Mouse (Mus musculus): ENCODE results near the gene Nudt16l1. TPM values are rescaled to one million over a fixed set of nuclear protein-coding genes. Genes with fewer than 3 reads are reported as not detected.
A peak's percentile ranks its signal among the peaks of the same experiment; 100 is the strongest.

Gene Nudt16l1
- polyA plus RNA-seq, 1 experiment from 2014 or later: 152 TPM

DNA sequence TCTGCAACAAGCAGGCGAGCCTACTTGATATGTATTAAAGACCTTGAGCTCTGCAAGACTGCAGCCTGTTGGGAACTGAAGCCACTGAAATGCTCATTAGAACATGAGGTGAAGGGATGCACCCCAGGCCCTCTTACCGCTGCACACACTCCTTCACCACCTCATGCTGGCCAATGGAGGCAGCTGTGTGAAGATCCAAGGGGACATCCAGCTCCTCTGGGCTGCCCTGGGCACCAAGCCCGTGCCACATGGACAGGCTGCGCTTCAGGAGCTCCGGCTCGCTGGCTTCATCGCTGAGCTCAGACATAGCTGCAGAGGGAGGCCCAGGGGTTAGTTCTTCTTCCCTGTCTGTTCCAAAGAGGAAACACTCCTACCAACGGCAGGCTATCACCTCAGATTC, 21.7 kb downstream of the Nudt16l1 start:
- H3K36me3 ChIP-seq (ENCODE audit: insufficient read depth, low read length): peaks cover 8% of the 10 kb centered on the region
- H3K4me1 ChIP-seq (replicated peaks; ENCODE audit: insufficient read depth, low read length): 0 out of 2 replicates have a peak, but pooled peaks cover 3% of the 10 kb centered on the region
- ATAC-seq (replicated peaks; ENCODE audit: low FRiP score, low read depth) (no peak), DNase-seq (ENCODE audit: low spot score) (no peak)
- 70% methylated on average over 8 of the region's 8 CpGs for WGBS
- no peak for TF ChIP-seq CTCF (IDR thresholded peaks at IDR 0.05; ENCODE audit: low read depth)
- H3K27me3 ChIP-seq (ENCODE audit: insufficient read depth, low read length): no peaks in the 10 kb centered on the region
- H3K4me2 ChIP-seq (ENCODE audit: low read length): no peak overlapping the region
- no peak overlapping the region for H3K27ac ChIP-seq
- H3K4me3 ChIP-seq (replicated peaks; ENCODE audit: low read depth, low read length): no peak overlapping the region
- no peaks in the 10 kb centered on the region for H3K9me3 ChIP-seq (replicated peaks; ENCODE audit: low read length)
- H3K9ac ChIP-seq (ENCODE audit: low read depth, low read length): no peak overlapping the region

DNA sequence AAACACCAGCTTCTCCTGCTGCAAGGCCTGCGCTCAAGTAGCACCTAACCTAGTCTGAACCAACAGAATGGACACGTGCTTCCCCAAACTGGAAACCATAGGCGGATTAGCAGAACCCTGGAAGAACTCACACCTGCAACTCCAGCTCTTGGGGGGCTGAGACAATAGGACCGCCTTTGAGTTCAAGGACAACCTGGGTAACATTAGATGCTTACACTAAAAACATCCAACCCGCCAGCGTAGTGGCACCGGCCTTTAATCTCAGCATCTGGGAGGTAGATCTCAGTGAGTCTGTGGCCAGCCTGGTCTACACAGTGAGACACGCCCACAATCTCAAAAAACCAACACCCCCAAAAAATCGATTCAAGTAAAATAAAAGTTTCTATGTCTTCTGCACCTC, 24.8 kb downstream of the Nudt16l1 start:
- DNase-seq (ENCODE audit: low spot score) (no peak), ATAC-seq (replicated peaks; ENCODE audit: low FRiP score, low read depth) (no peak)
- Histone ChIP-seq H3K4me1 (replicated peaks; ENCODE audit: insufficient read depth, low read length) (0 out of 2 replicates have a peak, but pooled peaks cover 3% of the 10 kb centered on the region), H3K27me3 (ENCODE audit: insufficient read depth, low read length) (no peaks in the 10 kb centered on the region), H3K9me3 (replicated peaks; ENCODE audit: low read length) (no peaks in the 10 kb centered on the region), H3K36me3 (ENCODE audit: insufficient read depth, low read length) (no peaks in the 10 kb centered on the region), H3K9ac (ENCODE audit: low read depth, low read length) (peak overlapping the region; percentile 76), H3K4me2 (ENCODE audit: low read length) (peak overlapping the region; percentile 89), H3K27ac (peak overlapping the region; percentile 84; the same call in 1 of the 2 replicates), H3K4me3 (replicated peaks; ENCODE audit: low read depth, low read length) (peak overlapping the region; percentile 70)
- WGBS: 38% methylated on average over 9 of the region's 9 CpGs
- no peak for TF ChIP-seq CTCF (IDR thresholded peaks at IDR 0.05; ENCODE audit: low read depth)

DNA sequence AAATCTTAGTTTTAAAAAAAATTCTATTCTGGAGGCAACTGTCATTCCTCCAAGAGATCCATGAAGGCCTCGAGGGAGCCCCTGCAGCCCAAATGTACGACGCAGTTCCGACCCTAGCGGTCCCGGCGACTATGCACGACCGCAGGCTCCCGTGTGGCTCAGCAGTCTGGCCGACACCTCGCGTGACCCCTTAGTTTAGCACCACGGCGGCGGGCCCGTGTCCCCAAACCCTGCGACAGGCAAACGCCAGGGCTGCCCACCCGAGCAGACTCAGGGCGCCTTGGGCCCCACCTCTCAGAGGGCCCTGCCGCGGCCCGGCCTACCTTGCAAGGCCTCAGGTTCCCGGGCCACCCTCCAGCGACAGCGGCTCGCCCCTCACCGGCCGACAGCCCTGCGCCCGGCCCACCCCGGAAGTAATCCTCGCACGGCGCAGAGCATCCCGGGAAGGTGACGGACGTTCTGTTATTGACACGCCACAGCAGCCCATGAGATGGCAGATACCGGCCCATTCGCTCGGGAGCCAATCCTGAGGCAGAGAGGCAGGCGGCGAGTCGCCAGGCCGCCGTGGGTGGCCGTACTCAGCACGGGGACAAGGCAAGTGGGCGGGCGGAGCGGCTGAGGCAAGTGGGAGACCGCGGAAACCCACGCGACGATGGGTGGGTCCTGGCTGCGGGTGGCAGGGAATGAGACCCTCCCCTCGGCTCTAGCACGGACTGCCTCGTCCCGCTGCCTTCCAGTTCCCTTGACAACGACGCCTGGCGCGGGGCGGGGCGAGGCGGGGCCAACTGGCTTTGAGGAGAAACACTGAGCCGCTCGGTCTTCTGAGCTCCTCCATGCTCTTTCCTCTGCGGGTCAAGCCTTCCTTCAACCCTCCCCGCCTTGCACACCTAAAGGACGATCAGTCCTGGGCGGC, 25.5 kb downstream of the Nudt16l1 start, which contains the start of gene Anks3:
Gene Anks3 (minus strand): TSS at position 409 of the 913 bp plus-strand sequence.
- DNase-seq (ENCODE audit: low spot score): peak; percentile 98
- peak; percentile 98 for ATAC-seq (replicated peaks; ENCODE audit: low FRiP score, low read depth)
- under 1% methylated on average over 72 of the region's 76 CpGs for WGBS
- H3K9me3 ChIP-seq (replicated peaks; ENCODE audit: low read length): no peaks in the 10 kb centered on the region
- no peaks in the 10 kb centered on the region for H3K36me3 ChIP-seq (ENCODE audit: insufficient read depth, low read length)
- TF ChIP-seq CTCF (IDR thresholded peaks at IDR 0.05; ENCODE audit: low read depth): no peak; the same call in 1 of the 2 replicates
- 0 out of 2 replicates have a peak, but pooled peaks cover 3% of the 10 kb centered on the region for H3K4me1 ChIP-seq (replicated peaks; ENCODE audit: insufficient read depth, low read length)
- peak within 1 kb of the TSS; percentile 89 for H3K4me2 ChIP-seq (ENCODE audit: low read length)
- peak within 1 kb of the TSS; percentile 70 for H3K4me3 ChIP-seq (replicated peaks; ENCODE audit: low read depth, low read length)
- H3K27ac ChIP-seq: peak within 1 kb of the TSS; percentile 84
- peak within 1 kb of the TSS; percentile 76 for H3K9ac ChIP-seq (ENCODE audit: low read depth, low read length)
- H3K27me3 ChIP-seq (ENCODE audit: insufficient read depth, low read length): no peaks in the 10 kb centered on the region

DNA sequence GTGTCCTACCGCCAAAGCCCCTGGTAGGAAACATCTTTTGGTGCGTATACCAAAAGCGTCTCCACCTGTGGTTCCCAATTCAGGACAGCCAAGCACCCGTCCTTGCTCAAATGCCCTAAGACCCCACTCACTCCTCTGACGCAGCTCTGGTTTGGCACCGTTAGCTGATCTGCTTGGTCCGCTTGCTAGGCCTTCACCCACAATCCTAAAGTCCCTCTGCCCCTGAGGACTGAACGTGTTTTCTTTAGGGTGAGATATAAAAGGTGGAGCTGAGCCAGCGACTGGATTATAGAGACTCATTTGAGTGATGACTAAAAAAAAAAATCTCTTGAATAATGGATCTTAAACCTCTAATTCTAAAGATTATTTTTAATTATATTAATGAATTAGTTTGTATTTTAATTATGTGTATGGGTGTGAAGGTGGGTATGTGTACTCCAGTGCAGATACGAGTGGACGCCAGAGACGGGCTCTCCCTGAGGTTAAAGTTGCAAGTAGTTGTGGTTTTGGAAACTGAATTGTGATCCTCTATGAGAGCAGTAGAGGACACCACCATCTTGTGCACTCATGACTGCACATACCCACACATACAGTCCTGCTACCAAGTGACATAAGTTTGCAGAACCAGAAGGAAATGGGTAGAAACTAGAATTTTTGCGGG, 26.3 kb downstream of the Nudt16l1 start:
- ATAC-seq (replicated peaks; ENCODE audit: low FRiP score, low read depth): peak; percentile 2; the same call in 1 of the 2 replicates
- WGBS: 19% methylated on average over 13 of the region's 13 CpGs

DNA sequence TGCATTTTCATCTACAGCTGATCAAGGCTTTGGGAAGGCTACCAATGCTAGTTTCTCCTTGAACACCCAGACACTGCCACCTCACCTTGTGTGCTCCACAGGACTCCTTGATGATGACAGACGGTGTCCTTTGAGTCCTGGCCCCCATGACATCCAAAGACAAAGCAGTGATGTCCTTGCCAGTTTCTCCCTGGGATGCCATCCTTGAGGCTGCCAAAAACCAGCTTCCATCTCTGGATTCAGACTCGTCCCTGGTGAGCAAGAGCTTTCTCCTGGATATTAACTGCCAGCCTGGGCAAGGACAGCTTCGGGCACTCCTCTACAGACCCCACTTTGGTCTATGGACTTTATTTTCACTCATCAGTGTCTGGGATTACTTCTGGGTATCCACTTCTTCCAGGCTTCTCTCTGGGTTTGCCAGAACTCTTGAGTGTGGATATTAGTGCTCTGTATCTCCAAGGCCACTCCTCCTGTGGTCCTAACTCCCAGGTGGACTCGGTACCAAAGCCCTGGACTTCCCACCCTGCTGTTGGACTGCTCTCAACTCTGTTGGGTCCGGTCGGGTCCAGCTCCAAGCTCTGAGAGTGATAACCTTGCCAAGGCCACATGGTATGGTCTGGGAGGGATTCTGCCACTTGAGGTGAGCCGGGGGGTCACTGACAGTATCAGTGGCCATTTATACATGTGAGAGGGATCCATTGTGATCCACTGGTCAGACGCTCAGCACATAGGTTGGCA, 27.0 kb downstream of the Nudt16l1 start:
- TF ChIP-seq CTCF (IDR thresholded peaks at IDR 0.05; ENCODE audit: low read depth): no peak
- no peak overlapping the region for H3K27ac ChIP-seq
- peak overlapping the region; percentile 89 for H3K4me2 ChIP-seq (ENCODE audit: low read length)
- peak overlapping the region; percentile 76; the same call in 1 of the 2 replicates for H3K9ac ChIP-seq (ENCODE audit: low read depth, low read length)
- ATAC-seq (replicated peaks; ENCODE audit: low FRiP score, low read depth) (no peak), DNase-seq (ENCODE audit: low spot score) (no peak)
- H3K4me3 ChIP-seq (replicated peaks; ENCODE audit: low read depth, low read length): no peak overlapping the region
- 91% methylated on average over 8 of the region's 8 CpGs for WGBS
- no peaks in the 10 kb centered on the region for H3K27me3 ChIP-seq (ENCODE audit: insufficient read depth, low read length)
- no peaks in the 10 kb centered on the region for H3K36me3 ChIP-seq (ENCODE audit: insufficient read depth, low read length)
- H3K9me3 ChIP-seq (replicated peaks; ENCODE audit: low read length): no peaks in the 10 kb centered on the region
- H3K4me1 ChIP-seq (replicated peaks; ENCODE audit: insufficient read depth, low read length): 0 out of 2 replicates have a peak, but pooled peaks cover 3% of the 10 kb centered on the region

More for the DNA sequence above, 26.3 kb downstream of the Nudt16l1 start:
- no peaks in the 10 kb centered on the region for H3K9me3 ChIP-seq (replicated peaks; ENCODE audit: low read length)
- H3K4me1 ChIP-seq (replicated peaks; ENCODE audit: insufficient read depth, low read length): 0 out of 2 replicates have a peak, but pooled peaks cover 3% of the 10 kb centered on the region
- peak overlapping the region; percentile 77 for H3K27ac ChIP-seq
- peak; percentile 16 for DNase-seq (ENCODE audit: low spot score)
- H3K9ac ChIP-seq (ENCODE audit: low read depth, low read length): peak overlapping the region; percentile 76; the same call in 1 of the 2 replicates
- H3K4me3 ChIP-seq (replicated peaks; ENCODE audit: low read depth, low read length): peak overlapping the region; percentile 70
- no peak for TF ChIP-seq CTCF (IDR thresholded peaks at IDR 0.05; ENCODE audit: low read depth)
- peak overlapping the region; percentile 89 for H3K4me2 ChIP-seq (ENCODE audit: low read length)
- H3K27me3 ChIP-seq (ENCODE audit: insufficient read depth, low read length): no peaks in the 10 kb centered on the region
- no peaks in the 10 kb centered on the region for H3K36me3 ChIP-seq (ENCODE audit: insufficient read depth, low read length)
